Mouse (Mus musculus) adrenal gland, postnatal 0 days (tissue): ENCODE measurements around the gene Pnpla5. TPM values are rescaled to one million over a fixed set of nuclear protein-coding genes. Genes with fewer than 3 reads are reported as not detected.

ENCODE experiments used
- microRNA-seq: library from miRNA; unstranded; fragments of <30 nt; microRNA quantifications from one replicate; pipeline ENCODE4, GENCODE M21; 2016; ENCODE audit warnings: borderline replicate concordance; ENCODE audit not compliant: insufficient number of aligned reads
- polyA plus RNA-seq: library from polyadenylated mRNA; unstranded; fragments of >200 nt; fragmentation: Nextera tagmentation; extraction: Ambion mirVana; gene quantifications from 2 replicates; pipeline ENCODE4 v1.2.1, GENCODE M21; 2015

Pnpla5 gene
- not detected in 2 replicates for polyA plus RNA-seq

DNA sequence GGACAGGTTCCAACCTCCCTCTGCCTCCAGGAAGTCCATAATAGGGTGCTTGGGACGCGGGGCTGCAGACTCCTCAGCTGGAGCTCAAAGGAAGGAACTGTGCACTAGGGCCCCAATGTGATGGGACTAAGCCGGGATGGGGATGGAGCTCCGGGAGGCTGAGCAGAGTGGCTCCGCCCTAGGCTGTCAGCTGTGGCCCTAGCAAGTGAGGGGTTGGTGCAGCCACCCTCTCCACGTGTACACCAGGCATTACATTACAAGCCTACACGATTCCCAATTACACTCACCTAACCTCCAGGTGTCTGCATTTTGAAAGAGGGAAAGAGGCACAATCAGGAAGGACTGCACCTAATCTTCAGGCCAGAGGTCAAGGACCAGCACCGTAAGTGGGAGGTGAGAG, at the start of gene Pnpla5:
TSS of gene Pnpla5 (minus strand) at position 101 of the 400 bp plus-strand sequence.

DNA sequence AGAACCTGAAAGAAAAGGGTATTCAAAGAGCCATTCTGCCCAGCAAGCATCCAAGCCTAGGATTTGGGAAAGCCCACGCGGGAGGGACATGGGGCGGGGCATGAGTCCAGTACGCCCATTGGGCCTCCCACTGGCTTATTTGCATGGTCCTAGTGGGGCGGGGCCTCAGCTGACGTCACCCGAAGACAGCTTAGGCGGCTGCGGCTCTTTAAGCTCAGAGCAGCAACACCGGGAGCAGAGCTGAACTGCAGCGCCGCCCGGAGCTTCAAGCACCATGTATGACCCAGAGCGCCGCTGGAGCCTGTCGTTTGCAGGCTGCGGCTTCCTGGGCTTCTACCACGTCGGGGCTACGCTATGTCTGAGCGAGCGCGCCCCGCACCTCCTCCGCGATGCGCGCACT, 44.6 kb upstream of the Pnpla5 start, which contains the start of gene Pnpla3:
TSS of gene Pnpla3 (plus strand) at position 238 of the 400 bp plus-strand sequence.

DNA sequence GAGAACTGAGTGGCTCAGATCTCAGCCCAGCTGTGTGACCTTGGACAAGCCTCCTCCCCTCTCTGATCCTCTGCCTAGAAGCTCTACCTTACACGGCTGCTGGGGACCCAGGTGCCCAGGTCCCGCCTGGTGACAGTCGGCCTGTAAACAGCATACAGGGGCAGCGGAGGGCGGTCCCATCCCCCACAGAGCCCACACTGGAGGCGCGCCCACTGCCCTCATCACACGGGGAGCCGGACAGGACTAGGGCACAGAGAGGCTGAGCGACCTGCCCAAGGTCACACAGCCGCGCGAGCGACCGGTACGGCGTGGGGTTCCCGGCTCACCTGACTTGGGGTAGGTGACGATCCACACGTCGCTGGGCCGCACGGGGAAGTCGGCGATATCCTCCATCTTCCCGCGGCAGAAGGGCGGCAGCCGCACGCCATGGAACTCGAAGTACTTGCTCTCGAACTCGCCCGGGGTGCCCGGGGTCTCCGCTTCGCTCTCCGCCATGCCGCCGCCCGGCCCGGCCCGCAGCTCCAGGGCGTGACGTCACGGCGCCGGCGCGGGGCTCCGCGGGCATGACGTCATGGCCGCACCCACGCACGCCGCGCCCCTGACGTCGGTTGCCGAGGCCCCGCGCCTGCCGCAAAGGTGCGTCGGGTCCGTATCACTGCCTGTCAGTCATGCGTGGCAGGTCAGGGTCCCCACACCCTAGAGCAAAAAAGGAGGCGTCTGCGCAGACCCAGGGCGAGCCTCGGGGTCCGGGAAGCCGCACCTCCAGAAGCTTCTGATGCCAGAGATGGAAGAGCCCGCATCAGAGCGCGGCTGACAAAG, 17.7 kb downstream of the Pnpla5 start, which contains the start of gene Sult4a1:
TSS of gene Sult4a1 (minus strand) at position 650 of the 819 bp plus-strand sequence.

GRCm38 (mm10) chr15:84065140-84065539, 57.8 kb downstream of the Pnpla5 start, which contains the start of gene Efcab6:
Gene Efcab6 (minus strand): TSS chr15:84065379.

Small RNAs within 50 kb of the gene (microRNA-seq; reads per million reads assigned to microRNA genes)
- gene Mir6392, result not detected

Other genes starting within 250 kb of the Pnpla5 start
- 0.14 and 0.26 TPM in 2 replicates for gene Efcab6, start 57.8 kb downstream of the Pnpla5 start, polyA plus RNA-seq
- 7.8 and 24.9 TPM in 2 replicates for gene Sult4a1, start 17.4 kb downstream of the Pnpla5 start, polyA plus RNA-seq
- 0.55 and 1.1 TPM in 2 replicates for gene Pnpla3, start 44.7 kb upstream of the Pnpla5 start, polyA plus RNA-seq
- 69.1 and 127 TPM in 2 replicates for gene Samm50, start 69.1 kb upstream of the Pnpla5 start, polyA plus RNA-seq
- 3.7 and 5.8 TPM in 2 replicates for gene Parvb, start 108.9 kb upstream of the Pnpla5 start, polyA plus RNA-seq
- gene Parvg, start 200.9 kb upstream of the Pnpla5 start, polyA plus RNA-seq, result 1.5 and 2.5 TPM in 2 replicates